Mouse (Mus musculus) bone marrow macrophage, adult 2 months (primary cell): ENCODE results near the gene Mcoln3.

Source experiments
- CTCF ChIP-seq: IDR thresholded peaks from 2 replicates; pipeline ENCODE4 v1.5.1; 2012; ENCODE audit warnings: low read depth, mild to moderate bottlenecking, low read length, moderate library complexity
- POLR2A ChIP-seq: IDR thresholded peaks from 2 replicates; pipeline ENCODE4 v1.6.1; 2012; ENCODE audit warnings: mild to moderate bottlenecking, low read depth, low read length, borderline replicate concordance

- no peak for TF ChIP-seq CTCF
- TF ChIP-seq POLR2A: no peak
Observed at GRCm38 (mm10) chr3:146169356-146169755, 52.1 kb downstream of the Mcoln3 start.
